7 mouse cellular contexts compared by ENCODE assay signal in the genomic region with DNA sequence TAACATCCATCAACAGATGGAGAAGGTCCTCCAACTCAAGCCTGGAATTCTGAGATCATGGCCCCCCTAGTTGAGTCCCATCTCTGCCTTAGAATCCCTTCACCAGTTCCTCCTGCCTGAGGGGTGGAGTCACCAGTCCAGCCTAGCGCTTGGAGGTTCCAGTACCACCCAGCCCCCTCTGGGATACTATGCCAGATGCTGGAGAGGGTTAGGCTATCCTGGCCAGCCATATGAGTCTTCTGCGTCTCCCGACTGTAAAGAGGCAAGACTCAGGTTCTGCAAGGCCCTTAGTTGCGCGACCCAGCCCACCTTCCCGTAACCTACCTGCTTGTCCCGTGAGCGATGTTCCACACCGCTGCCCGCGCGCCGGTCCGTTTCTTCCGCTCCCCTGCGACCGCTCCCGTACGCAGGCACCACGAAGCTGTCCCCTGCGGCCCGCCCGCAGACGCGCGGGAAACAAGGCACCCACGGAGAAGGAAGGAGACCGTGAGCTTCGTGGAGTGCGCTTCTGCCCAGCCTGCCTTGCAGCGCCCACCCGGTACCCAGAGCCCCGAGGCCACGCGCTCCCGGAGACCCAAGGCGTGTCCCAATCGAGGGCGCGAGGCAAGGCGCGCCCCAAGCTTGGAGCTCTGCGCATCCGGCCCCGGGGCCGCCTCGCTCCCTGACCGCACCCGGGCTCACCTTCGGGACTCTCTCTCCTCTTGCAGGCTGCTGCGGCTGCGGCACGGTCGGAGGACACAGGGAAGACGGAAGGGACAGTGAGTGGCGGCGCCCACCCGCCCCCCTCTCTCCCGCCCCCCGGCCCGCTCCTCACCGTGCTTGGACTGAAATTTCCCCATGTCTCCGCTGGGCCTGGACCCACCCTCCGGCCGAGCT. TPM values are rescaled to one million over a fixed set of nuclear protein-coding genes. Genes with fewer than 3 reads are reported as not detected.
DNase-seq lines count a peak whose midpoint lies in the region; ATAC-seq lines count a peak whose summit lies in the region.

No protein-coding gene starts in this region.

- peak overlapping the region; percentile 66 for H3K4me3 ChIP-seq in lung, embryonic 15.5 days
- peak overlapping the region; percentile 55 for H3K4me3 ChIP-seq in liver, embryonic 11.5 days (ENCODE audit: low read depth, low read length)

- H3K9ac ChIP-seq in lung, embryonic 15.5 days = peak overlapping the region; percentile 53
- no peak overlapping the region for H3K9ac ChIP-seq in liver, embryonic 11.5 days (ENCODE audit: low read depth, low read length)

- intact Hi-C loops in heart, postnatal 10 days (cut with DNase I) = no loop called here

- H3K27ac ChIP-seq in lung, embryonic 15.5 days = no peak overlapping the region
- no peak overlapping the region for H3K27ac ChIP-seq in liver, embryonic 11.5 days (ENCODE audit: low read depth, low read length)

- peak; percentile 50 for ATAC-seq in lung, embryonic 15.5 days (ENCODE audit: borderline replicate concordance, extremely low read depth, low FRiP score, low TSS enrichment)
- ATAC-seq in liver, embryonic 11.5 days (replicated peaks; ENCODE audit: low FRiP score) = 0 out of 2 replicates have a peak, but pooled peaks have one; percentile 18

- DNase-seq in lung, postnatal 36 days = no peak
- peak; percentile 65 for DNase-seq in embryo, embryonic 11 days
- peak; percentile 24 to 39 for DNase-seq in heart, postnatal 10 days
- no peak for DNase-seq in liver, embryonic 11.5 days (ENCODE audit: low spot score)
- DNase-seq in retina, embryonic 14.5 days (ENCODE audit: low spot score) = peak; percentile 44
- no peak for DNase-seq in layer of hippocampus, adult 9-10 months (ENCODE audit: low spot score)

- H3K4me1 ChIP-seq in lung, embryonic 15.5 days = peaks cover 9% of the 10 kb centered on the region; the same call in 1 of the 2 replicates
- H3K4me1 ChIP-seq in liver, embryonic 11.5 days (replicated peaks; ENCODE audit: control insufficient read depth, insufficient read depth, low read length) = no peaks in the 10 kb centered on the region

- under 1% methylated on average over 65 of the region's 65 CpGs for WGBS in lung, embryonic 15.5 days
- 1% methylated on average over 63 of the region's 65 CpGs for WGBS in liver, embryonic 11.5 days

- peak overlapping the region; percentile 96 for H3K4me2 ChIP-seq in lung, embryonic 15.5 days
- H3K4me2 ChIP-seq in liver, embryonic 11.5 days = peak overlapping the region; percentile 78

- no peaks in the 10 kb centered on the region for H3K36me3 ChIP-seq in lung, embryonic 15.5 days
- H3K36me3 ChIP-seq in liver, embryonic 11.5 days (ENCODE audit: control insufficient read depth, insufficient read depth, low read length) = no peaks in the 10 kb centered on the region

- H3K27me3 ChIP-seq in lung, embryonic 15.5 days = peaks cover 28% of the 10 kb centered on the region
- peaks cover 38% of the 10 kb centered on the region for H3K27me3 ChIP-seq in liver, embryonic 11.5 days (replicated peaks; ENCODE audit: control insufficient read depth, insufficient read depth, low read length)

- no peaks in the 10 kb centered on the region for H3K9me3 ChIP-seq in lung, embryonic 15.5 days
- no peaks in the 10 kb centered on the region for H3K9me3 ChIP-seq in liver, embryonic 11.5 days (ENCODE audit: control insufficient read depth, low read length)

RNA-seq across cellular contexts. Expression of gene Nkd2, which starts 0.6 kb away (rescaled TPM):
- polyA plus RNA-seq in lung, embryonic 15.5 days (2015; fragmentation: Nextera tagmentation; extraction: Ambion mirVana) = 4.3 and 4.7 TPM in 2 replicates
- total RNA-seq in heart, postnatal 10 days (2021) = 1 to 10 TPM; 3.0 to 3.4 TPM
- 0.81 and 1.4 TPM in 2 replicates for polyA plus RNA-seq in liver, embryonic 11.5 days (2014; fragmentation: Nextera tagmentation; extraction: Ambion mirVana)

Comparison
In these comparisons a context has a peak if more than half of its experiments do, and no peak if none do; other contexts are left out.
1. DNase-seq: peak in embryo, embryonic 11 days (single experiment), heart, postnatal 10 days (2 of 2) and retina, embryonic 14.5 days (single experiment); none in lung, postnatal 36 days (single experiment), liver, embryonic 11.5 days (single experiment) and layer of hippocampus, adult 9-10 months (single experiment).